In the genomic region with DNA sequence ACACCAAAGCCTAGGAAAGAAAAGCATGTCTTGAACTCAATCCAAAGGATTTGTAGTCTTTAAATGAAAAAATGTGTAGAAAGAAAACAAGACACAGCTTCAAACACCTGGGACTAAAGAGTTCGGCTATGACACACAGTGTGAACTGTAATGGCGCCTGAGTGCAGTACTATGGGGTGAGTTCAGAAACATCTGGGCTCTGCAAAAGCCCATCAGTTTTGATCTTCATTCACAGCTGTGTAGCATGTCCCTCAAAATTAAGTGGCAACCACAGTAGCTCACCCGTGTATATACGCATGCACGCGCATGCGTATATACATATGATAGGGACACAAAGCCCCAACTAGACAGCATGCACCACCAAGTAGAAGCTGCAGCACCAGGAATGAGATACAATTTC, we compare ENCODE assay signal across 11 mouse cellular contexts. TPM values are rescaled to one million over a fixed set of nuclear protein-coding genes. Genes with fewer than 3 reads are reported as not detected.
DNase-seq lines count a peak whose midpoint lies in the region; ATAC-seq and TF ChIP-seq lines count a peak whose summit lies in the region.
"Had no signal": no experiment of that assay in that cellular context is flagged by ENCODE, and none has a peak within 500 bp of the region (broad histone marks: within the 10 kb centered on the region; RNA-seq: fewer than 3 reads in every experiment).

No protein-coding gene starts in this region.

- no peak for DNase-seq in forebrain, embryonic 14.5 days (ENCODE audit: low spot score)
- no peak for DNase-seq in natural killer cell, adult 2 months (ENCODE audit: low spot score in 2 of 2)
- DNase-seq: cerebellum, adult 2 months; heart, postnatal 4 days; thymus, postnatal 4 days had no signal

- H3K4me2 ChIP-seq in intestine, embryonic 15.5 days (replicated peaks) = no peak overlapping the region
- no peak overlapping the region for H3K4me2 ChIP-seq in intestine, postnatal 0 days (replicated peaks; ENCODE audit: low read depth)
- no peak overlapping the region for H3K4me2 ChIP-seq in forebrain, embryonic 14.5 days (ENCODE audit: low read length)
- H3K4me2 ChIP-seq in limb, embryonic 13.5 days (replicated peaks) = no peak overlapping the region
- no peak overlapping the region for H3K4me2 ChIP-seq in neural tube, embryonic 13.5 days
- H3K4me2 ChIP-seq: lung, embryonic 15.5 days had no signal

- no peaks in the 10 kb centered on the region for H3K36me3 ChIP-seq in intestine, embryonic 15.5 days
- H3K36me3 ChIP-seq in intestine, postnatal 0 days (ENCODE audit: control insufficient read depth, insufficient read depth) = no peaks in the 10 kb centered on the region
- H3K36me3 ChIP-seq in forebrain, embryonic 14.5 days (ENCODE audit: control insufficient read depth, insufficient read depth, low read length) = no peaks in the 10 kb centered on the region
- H3K36me3 ChIP-seq in limb, embryonic 13.5 days = peaks cover 7% of the 10 kb centered on the region; the same call in 1 of the 2 replicates
- 0 out of 2 replicates have a peak, but pooled peaks cover 5% of the 10 kb centered on the region for H3K36me3 ChIP-seq in neural tube, embryonic 13.5 days
- H3K36me3 ChIP-seq: lung, embryonic 15.5 days had no signal

- 90% methylated on average over 7 of the region's 7 CpGs for WGBS in intestine, embryonic 15.5 days
- WGBS in intestine, postnatal 0 days = 87% methylated on average over 7 of the region's 7 CpGs
- 77% methylated on average over 7 of the region's 7 CpGs for WGBS in forebrain, embryonic 14.5 days
- 75% methylated on average over 7 of the region's 7 CpGs for WGBS in limb, embryonic 13.5 days
- WGBS in neural tube, embryonic 13.5 days = 88% methylated on average over 7 of the region's 7 CpGs

- ATAC-seq in intestine, embryonic 15.5 days = 0 out of 2 replicates have a peak, but pooled peaks have one; percentile 11
- no peak for ATAC-seq in intestine, postnatal 0 days
- ATAC-seq in forebrain, embryonic 14.5 days = peak; percentile 75
- ATAC-seq in limb, embryonic 13.5 days (ENCODE audit: low FRiP score, low read depth) = peak; percentile 55; the same call in 1 of the 2 replicates
- ATAC-seq in neural tube, embryonic 13.5 days (ENCODE audit: low read depth) = peak; percentile 54; the same call in 1 of the 2 replicates
- ATAC-seq in cerebellum, adult (ENCODE audit: insufficient number of reproducible peaks, low FRiP score, low TSS enrichment) = no peak

- no peak overlapping the region for H3K9ac ChIP-seq in intestine, embryonic 15.5 days
- H3K9ac ChIP-seq in intestine, postnatal 0 days (ENCODE audit: low read depth, low read length) = no peak overlapping the region
- no peak overlapping the region; the same call in 1 of the 2 replicates for H3K9ac ChIP-seq in forebrain, embryonic 14.5 days (ENCODE audit: low read length)
- no peak overlapping the region for H3K9ac ChIP-seq in limb, embryonic 13.5 days
- H3K9ac ChIP-seq in neural tube, embryonic 13.5 days = 0 out of 2 replicates have a peak overlapping the region, but pooled peaks have one; percentile 9
- H3K9ac ChIP-seq: lung, embryonic 15.5 days had no signal

- H3K4me1 ChIP-seq in intestine, embryonic 15.5 days (replicated peaks) = peaks cover 13% of the 10 kb centered on the region; the same call in 1 of the 2 replicates
- no peaks in the 10 kb centered on the region for H3K4me1 ChIP-seq in intestine, postnatal 0 days (replicated peaks; ENCODE audit: control insufficient read depth, insufficient read depth, low read length)
- peaks cover 23% of the 10 kb centered on the region for H3K4me1 ChIP-seq in forebrain, embryonic 14.5 days (ENCODE audit: control insufficient read depth, insufficient read depth, low read length)
- H3K4me1 ChIP-seq in limb, embryonic 13.5 days = peaks cover 35% of the 10 kb centered on the region
- H3K4me1 ChIP-seq in neural tube, embryonic 13.5 days (replicated peaks) = peaks cover 45% of the 10 kb centered on the region

- no peaks in the 10 kb centered on the region for H3K27me3 ChIP-seq in intestine, embryonic 15.5 days (replicated peaks)
- H3K27me3 ChIP-seq in intestine, postnatal 0 days (replicated peaks; ENCODE audit: control insufficient read depth, insufficient read depth, low read length) = no peaks in the 10 kb centered on the region
- H3K27me3 ChIP-seq in forebrain, embryonic 14.5 days (replicated peaks; ENCODE audit: control insufficient read depth, insufficient read depth, low read length) = no peaks in the 10 kb centered on the region
- H3K27me3 ChIP-seq in limb, embryonic 13.5 days = no peaks in the 10 kb centered on the region
- no peaks in the 10 kb centered on the region for H3K27me3 ChIP-seq in neural tube, embryonic 13.5 days
- H3K27me3 ChIP-seq: lung, embryonic 15.5 days had no signal

- H3K27ac ChIP-seq in intestine, embryonic 15.5 days = no peak overlapping the region
- H3K27ac ChIP-seq in intestine, postnatal 0 days (ENCODE audit: low read depth, low read length) = no peak overlapping the region
- peak overlapping the region; percentile 29; the same call in 1 of the 2 replicates for H3K27ac ChIP-seq in forebrain, embryonic 14.5 days (ENCODE audit: low read depth, low read length)
- peak overlapping the region; percentile 48; the same call in 1 of the 2 replicates for H3K27ac ChIP-seq in limb, embryonic 13.5 days
- peak overlapping the region; percentile 70 for H3K27ac ChIP-seq in neural tube, embryonic 13.5 days (replicated peaks)
- H3K27ac ChIP-seq: lung, embryonic 15.5 days had no signal

- no peaks in the 10 kb centered on the region for H3K9me3 ChIP-seq in intestine, embryonic 15.5 days
- no peaks in the 10 kb centered on the region for H3K9me3 ChIP-seq in intestine, postnatal 0 days (ENCODE audit: control insufficient read depth)
- no peaks in the 10 kb centered on the region for H3K9me3 ChIP-seq in forebrain, embryonic 14.5 days (replicated peaks; ENCODE audit: control insufficient read depth, low read length)
- H3K9me3 ChIP-seq in limb, embryonic 13.5 days = no peaks in the 10 kb centered on the region
- no peaks in the 10 kb centered on the region for H3K9me3 ChIP-seq in neural tube, embryonic 13.5 days
- H3K9me3 ChIP-seq: lung, embryonic 15.5 days had no signal

- TF ChIP-seq CTCF in intestine, postnatal 0 days (IDR thresholded peaks at IDR 0.05; ENCODE audit: low read depth) = no peak

- no peak overlapping the region for H3K4me3 ChIP-seq in intestine, embryonic 15.5 days (replicated peaks)
- H3K4me3 ChIP-seq in intestine, postnatal 0 days (ENCODE audit: low read depth, low read length) = no peak overlapping the region
- no peak overlapping the region for H3K4me3 ChIP-seq in forebrain, embryonic 14.5 days (ENCODE audit: low read depth, low read length)
- H3K4me3 ChIP-seq in limb, embryonic 13.5 days = no peak overlapping the region
- no peak overlapping the region for H3K4me3 ChIP-seq in neural tube, embryonic 13.5 days
- H3K4me3 ChIP-seq: lung, embryonic 15.5 days had no signal

RNA-seq across cellular contexts. Expression of gene Map3k4, which starts 27.4 kb away (rescaled TPM):
- polyA plus RNA-seq in intestine, embryonic 15.5 days (2015; fragmentation: Nextera tagmentation; extraction: Ambion mirVana) = 33.0 and 43.9 TPM in 2 replicates
- 29.3 and 34.7 TPM in 2 replicates for polyA plus RNA-seq in intestine, postnatal 0 days (2015; fragmentation: Nextera tagmentation; extraction: Ambion mirVana)
- polyA plus RNA-seq in forebrain, embryonic 14.5 days (2014; fragmentation: Nextera tagmentation; extraction: Ambion mirVana) = 25.3 and 29.2 TPM in 2 replicates
- polyA plus RNA-seq in limb, embryonic 13.5 days (2015; fragmentation: Nextera tagmentation; extraction: Ambion mirVana) = 42.6 and 42.7 TPM in 2 replicates
- 35.8 and 41.7 TPM in 2 replicates for polyA plus RNA-seq in neural tube, embryonic 13.5 days (2015; fragmentation: Nextera tagmentation; extraction: Ambion mirVana)

Comparison
In these comparisons a context has a peak if more than half of its experiments do, and no peak if none do; other contexts are left out.
1. ATAC-seq: peak in intestine, embryonic 15.5 days (single experiment), forebrain, embryonic 14.5 days (single experiment), limb, embryonic 13.5 days (single experiment) and neural tube, embryonic 13.5 days (single experiment); none in intestine, postnatal 0 days (single experiment) and cerebellum, adult (single experiment).
2. H3K27ac ChIP-seq: peak in forebrain, embryonic 14.5 days (single experiment), limb, embryonic 13.5 days (single experiment) and neural tube, embryonic 13.5 days (single experiment); none in intestine, embryonic 15.5 days (single experiment) and intestine, postnatal 0 days (single experiment).